Mouse (Mus musculus) left cerebral cortex, adult 11 months (tissue): Measurements from ENCODE around the gene Ust.

Experiments used
- DNase-seq: peaks from one replicate; pipeline ENCODE4 v3.0.0; 2022; ENCODE audit warnings: low spot score

The Ust gene

GRCm38 (mm10) chr10:8498951-8499891, 19.4 kb downstream of the Ust start:
- no peak for DNase-seq

- DNase-seq, result no peak
Observed at GRCm38 (mm10) chr10:8495543-8496141, 23.0 kb downstream of the Ust start.

DNA sequence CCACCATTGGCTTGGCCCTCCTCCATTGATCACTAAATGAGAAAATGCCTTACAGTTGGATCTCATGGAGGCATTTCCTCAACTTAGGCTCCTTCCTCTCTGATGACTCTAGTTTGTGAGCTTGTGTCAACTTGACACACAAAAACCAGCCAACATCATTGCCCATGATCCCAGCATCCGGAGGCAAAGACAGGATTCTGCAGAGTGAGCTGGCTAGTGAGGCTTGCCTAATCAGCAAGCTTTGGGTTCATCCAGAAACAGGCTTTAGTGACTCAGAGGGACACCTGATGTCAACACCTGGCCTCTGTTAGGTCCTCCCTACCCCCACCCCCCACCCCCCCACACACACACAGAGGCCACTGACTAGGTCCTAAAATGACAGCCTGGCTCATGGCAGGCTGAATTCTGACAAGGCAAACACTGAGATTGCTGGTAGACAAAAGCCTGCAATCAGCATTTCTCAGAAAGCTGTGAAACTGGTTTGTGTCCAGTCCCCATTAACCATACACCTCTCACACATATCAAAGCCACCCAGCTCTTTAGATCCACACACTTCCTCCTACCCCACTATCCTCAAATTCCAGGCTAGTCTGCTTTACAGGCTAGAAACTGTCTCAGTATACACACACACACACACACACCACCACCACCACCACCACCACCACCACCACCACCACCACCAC, 26.6 kb downstream of the Ust start:
- no peak for DNase-seq

DNA sequence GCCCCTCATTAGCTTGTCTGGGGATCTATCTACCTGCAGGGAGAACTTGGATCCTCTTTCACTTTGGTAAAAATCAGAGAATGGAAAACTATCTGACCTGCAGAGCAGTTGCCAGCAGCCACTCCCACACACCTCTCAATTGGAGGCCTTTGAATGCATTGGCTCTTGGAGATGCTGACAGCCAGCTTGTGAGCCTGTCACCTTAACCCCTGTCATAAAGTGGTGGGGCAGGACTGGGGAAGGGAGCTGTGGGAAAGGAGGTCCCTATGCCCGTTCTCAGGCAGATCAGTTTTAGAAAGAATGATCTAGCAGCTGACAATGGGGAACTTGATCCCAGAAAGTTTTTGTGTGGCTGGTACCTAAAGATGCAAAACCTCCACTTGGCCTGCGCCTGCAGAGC, 31.2 kb downstream of the Ust start:
- DNase-seq, result no peak

GRCm38 (mm10) chr10:8484487-8484886, 34.1 kb downstream of the Ust start:
- DNase-seq, result no peak

DNA sequence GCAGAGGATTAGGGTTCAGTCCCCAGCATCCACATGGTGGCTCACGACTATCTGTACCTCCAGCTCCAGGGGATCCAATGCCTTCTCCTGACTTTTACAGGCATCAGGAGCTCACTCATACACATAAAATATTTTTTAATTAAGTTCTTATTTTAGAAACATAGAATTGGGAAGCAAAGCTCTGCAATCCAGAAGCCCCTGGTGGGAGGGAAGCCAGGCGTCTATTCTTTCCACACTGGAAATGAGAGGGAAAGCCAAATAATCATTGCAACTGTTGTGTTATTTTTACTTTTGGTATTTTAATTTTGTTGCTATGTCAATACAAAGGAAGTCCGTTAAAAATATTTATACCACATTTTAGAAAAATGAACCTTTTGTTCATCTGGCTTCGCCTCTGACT, 35.8 kb downstream of the Ust start:
- DNase-seq, result no peak

GRCm38 (mm10) chr10:8479779-8480178, 38.8 kb downstream of the Ust start:
- no peak for DNase-seq

- DNase-seq, result no peak
Observed at GRCm38 (mm10) chr10:8477936-8478335, 40.7 kb downstream of the Ust start.

DNA sequence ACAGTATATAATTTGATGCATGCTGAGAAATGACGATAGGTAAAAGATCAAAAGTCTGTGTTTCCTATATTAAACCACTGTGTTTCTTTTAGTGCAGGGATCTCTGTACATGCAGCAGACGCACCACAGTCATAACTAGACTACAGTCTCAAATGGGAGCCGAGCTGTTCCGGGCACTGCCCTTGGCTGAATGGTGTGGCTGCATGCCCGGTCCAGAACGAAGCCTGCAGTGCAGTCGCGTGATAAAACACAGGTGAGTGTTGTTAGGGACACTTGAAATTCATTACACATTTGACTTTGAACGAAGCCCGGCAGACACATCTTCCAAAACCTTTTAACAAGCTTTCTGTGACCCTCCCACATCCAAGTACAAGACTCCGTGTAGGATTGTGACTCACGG, 46.6 kb downstream of the Ust start:
- DNase-seq, result no peak

- DNase-seq, result no peak
Observed at GRCm38 (mm10) chr10:8471012-8471411, 47.6 kb downstream of the Ust start.

GRCm38 (mm10) chr10:8469516-8469915, 49.1 kb downstream of the Ust start:
- DNase-seq, result no peak

DNA sequence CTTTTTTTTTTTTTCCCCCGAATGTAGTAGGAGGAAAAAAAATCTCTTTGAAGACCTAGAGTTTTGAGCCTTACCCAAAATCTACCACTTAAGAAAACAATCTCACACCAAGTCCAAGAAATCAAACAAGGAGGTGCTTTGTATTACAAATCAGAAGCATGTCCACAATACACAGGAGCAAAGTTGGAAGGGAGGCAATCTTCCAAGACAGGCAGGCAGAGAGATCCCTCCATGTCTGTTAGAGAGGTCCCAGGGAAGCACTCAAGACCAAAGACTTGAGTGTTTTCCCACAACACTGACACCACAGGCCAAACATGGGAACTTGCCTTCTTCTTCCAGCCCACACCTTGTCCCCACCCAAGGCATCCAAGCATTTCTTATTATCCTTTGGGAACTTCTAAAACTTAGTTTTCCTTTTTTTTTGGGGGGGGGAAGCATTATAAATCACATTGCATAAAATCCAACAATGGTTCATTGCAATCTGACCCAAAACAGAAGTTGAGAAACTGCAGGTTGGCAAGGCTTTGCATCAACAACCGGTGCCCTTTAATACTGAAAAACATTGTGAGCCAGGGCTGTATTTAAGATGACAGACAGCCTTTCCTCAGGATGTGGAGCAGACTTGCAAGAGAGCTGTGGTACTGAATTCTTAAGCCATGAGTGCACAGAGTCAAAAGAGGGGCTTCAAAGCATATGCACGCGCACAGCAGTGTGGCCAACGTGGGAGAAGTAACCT, 49.8 kb downstream of the Ust start:
- no peak for DNase-seq

DNA sequence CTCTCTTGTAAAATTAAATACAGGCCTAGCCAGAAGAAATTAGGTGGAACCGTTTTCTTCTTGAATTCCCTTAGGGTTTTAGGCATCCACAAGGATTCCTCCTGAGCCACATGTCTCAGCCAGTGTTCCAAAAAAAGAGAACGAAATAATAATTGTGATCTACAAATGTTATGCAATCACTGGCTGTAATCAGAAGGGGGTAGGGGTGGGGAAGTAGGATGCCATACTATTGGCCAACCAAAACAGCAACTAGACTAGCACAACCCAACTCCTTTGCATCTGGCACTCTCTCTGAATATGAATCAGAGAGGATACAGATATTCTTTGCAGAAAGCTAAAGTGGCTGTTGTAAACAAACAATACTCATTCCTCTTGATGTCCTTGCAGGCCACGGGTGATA, 52.7 kb downstream of the Ust start:
- no peak for DNase-seq

GRCm38 (mm10) chr10:8465216-8465615, 53.4 kb downstream of the Ust start:
- DNase-seq, result no peak

GRCm38 (mm10) chr10:8461372-8461771, 57.3 kb downstream of the Ust start:
- no peak for DNase-seq

- DNase-seq, result no peak
Observed at GRCm38 (mm10) chr10:8454711-8455110, 63.9 kb downstream of the Ust start.

GRCm38 (mm10) chr10:8447681-8448080, 70.9 kb downstream of the Ust start:
- no peak for DNase-seq

GRCm38 (mm10) chr10:8446972-8447371, 71.7 kb downstream of the Ust start:
- DNase-seq, result no peak

DNA sequence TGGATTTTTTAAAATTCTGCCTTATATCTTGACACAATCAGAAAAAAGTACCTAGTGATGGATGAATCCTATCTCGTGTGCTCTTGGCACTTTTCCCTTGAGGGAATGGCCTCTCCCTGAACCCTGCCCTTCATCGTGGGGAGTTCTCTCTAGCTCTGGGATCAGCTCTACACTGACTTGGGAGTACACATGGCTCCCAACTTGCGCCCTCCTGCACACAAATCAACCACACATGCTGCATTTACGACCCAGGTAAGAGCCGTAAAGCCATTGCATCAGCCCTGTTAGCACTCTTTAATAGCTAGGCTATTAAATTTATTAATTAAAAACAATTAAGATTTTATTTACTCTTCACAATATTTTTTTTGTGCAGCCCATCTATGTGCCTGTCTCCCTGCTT, 74.6 kb downstream of the Ust start:
- no peak for DNase-seq

GRCm38 (mm10) chr10:8431857-8432256, 86.8 kb downstream of the Ust start:
- DNase-seq, result no peak

DNA sequence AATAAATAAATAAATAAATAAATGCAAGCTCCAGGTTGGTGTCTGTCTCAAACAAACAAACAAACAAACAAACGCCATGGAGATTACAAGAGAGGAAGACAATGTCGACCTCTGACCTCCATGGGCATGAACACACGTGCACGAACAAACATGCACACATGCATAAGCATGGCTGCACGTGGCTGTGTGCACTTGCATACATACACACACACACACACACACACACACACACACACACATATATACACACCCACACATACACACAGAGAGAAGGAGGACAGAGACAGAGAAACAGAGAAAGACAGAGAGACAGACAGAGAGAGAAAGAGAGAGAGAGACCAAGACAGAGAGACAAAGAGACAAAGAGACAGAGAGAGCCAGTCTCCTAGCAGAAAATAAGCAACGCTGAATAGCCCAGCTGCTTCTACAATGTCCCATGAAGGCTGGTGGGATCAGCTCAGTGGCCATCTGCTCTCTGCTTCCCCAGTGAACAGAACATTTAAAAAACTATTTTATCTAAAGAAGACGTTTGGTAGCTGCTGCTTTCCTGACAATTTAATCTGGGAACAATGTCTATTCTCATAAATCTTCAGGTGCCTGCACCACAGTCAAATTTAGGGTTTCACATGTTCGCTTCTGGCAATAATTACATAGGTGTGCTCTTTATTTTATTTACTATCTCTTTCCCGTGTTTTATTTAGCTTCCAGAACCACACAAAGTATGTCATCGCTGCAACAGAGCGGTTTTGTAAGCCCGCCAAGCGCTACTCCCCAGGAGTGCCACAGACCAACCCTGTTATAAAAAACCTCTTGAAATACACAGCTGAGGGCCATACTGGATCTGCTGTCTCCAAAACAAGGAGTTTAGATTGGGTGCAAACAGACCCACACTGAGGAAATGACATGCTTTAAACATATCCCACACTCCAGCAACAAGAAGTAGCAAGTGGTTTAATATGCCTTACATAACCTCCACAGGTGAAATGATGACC, 89.5 kb downstream of the Ust start:
- no peak for DNase-seq
